In genomic region chr3:89295685-89296230, GRCm38 (mm10) we compare ENCODE assay signal across 17 mouse cellular contexts. TPM values are rescaled to one million over a fixed set of nuclear protein-coding genes. Genes with fewer than 3 reads are reported as not detected.
"Had no signal": no experiment of that assay in that cellular context is flagged by ENCODE, and none has a peak within 500 bp of the region (broad histone marks: within the 10 kb centered on the region; RNA-seq: fewer than 3 reads in every experiment).

No protein-coding gene starts in this region.

- ATAC-seq: intestine, embryonic 15.5 days; midbrain, embryonic 13.5 days had no signal

- H3K36me3 ChIP-seq: intestine, embryonic 15.5 days; limb, embryonic 10.5 days; midbrain, embryonic 13.5 days; neural tube, embryonic 12.5 days had no signal

- H3K9me3 ChIP-seq: intestine, embryonic 15.5 days; limb, embryonic 10.5 days; megakaryocyte, embryonic 14.5 days; midbrain, embryonic 13.5 days; neural tube, embryonic 12.5 days had no signal

- H3K4me3 ChIP-seq: intestine, embryonic 15.5 days; left cerebral cortex, adult 2 months; limb, embryonic 10.5 days; megakaryocyte, embryonic 14.5 days; midbrain, embryonic 13.5 days; neural tube, embryonic 12.5 days had no signal

- H3K27ac ChIP-seq: intestine, embryonic 15.5 days; left cerebral cortex, adult 2 months; limb, embryonic 10.5 days; liver, embryonic 14.5 days; midbrain, embryonic 13.5 days; neural tube, embryonic 12.5 days had no signal

- H3K4me1 ChIP-seq: midbrain, embryonic 13.5 days had no signal

- H3K9ac ChIP-seq: intestine, embryonic 15.5 days; liver, embryonic 14.5 days; lung, embryonic 14.5 days; midbrain, embryonic 13.5 days; neural tube, embryonic 12.5 days had no signal

- DNase-seq: kidney, adult 8-10 months; kidney, postnatal 25 days; lung, embryonic 14.5 days; lung, postnatal 10 days; lung, postnatal 4 days; retina, postnatal 1 day; right cerebral cortex, postnatal 4 days; thymus, postnatal 14 days had no signal

- H3K27me3 ChIP-seq: intestine, embryonic 15.5 days had no signal

- H3K4me2 ChIP-seq: intestine, embryonic 15.5 days; lung, embryonic 14.5 days; midbrain, embryonic 13.5 days; neural tube, embryonic 12.5 days had no signal

RNA-seq across cellular contexts. Expression of gene Efna3, which starts 27.0 kb away (rescaled TPM):
- total RNA-seq: monocyte, adult 5-6 weeks; neutrophil, adult 5-6 weeks had no signal

RNA-seq across cellular contexts. Expression of gene Efna4, which starts 42.1 kb away (rescaled TPM):
- total RNA-seq: monocyte, adult 5-6 weeks; neutrophil, adult 5-6 weeks had no signal
